Mouse (Mus musculus): ENCODE results near the gene Rnd2. TPM values are rescaled to one million over a fixed set of nuclear protein-coding genes. Genes with fewer than 3 reads are reported as not detected.

The Rnd2 gene
- polyA plus RNA-seq, 1 experiment from 2014 or later: 38.8 TPM

Small RNA genes within 50 kb of the gene (microRNA-seq; reads per million reads assigned to microRNA genes)
- not detected for gene Mir6929

Other genes with a start within 250 kb of the Rnd2 start
- gene Ezh1, start 238.5 kb upstream of the Rnd2 start, polyA plus RNA-seq (2016; fragmentation: Nextera tagmentation; extraction: Ambion mirVana): 11.1 and 11.2 TPM in 2 replicates
- gene Ramp2, start 219.0 kb upstream of the Rnd2 start, polyA plus RNA-seq (2016; fragmentation: Nextera tagmentation; extraction: Ambion mirVana): 64.7 and 71.5 TPM in 2 replicates
- 137 and 143 TPM in 2 replicates for gene Vps25, start 211.3 kb upstream of the Rnd2 start, polyA plus RNA-seq (2016; fragmentation: Nextera tagmentation; extraction: Ambion mirVana)
- gene Wnk4, start 204.4 kb upstream of the Rnd2 start, polyA plus RNA-seq (2016; fragmentation: Nextera tagmentation; extraction: Ambion mirVana): 5.4 and 8.0 TPM in 2 replicates
- gene Cntd1, start 186.0 kb upstream of the Rnd2 start, polyA plus RNA-seq (2016; fragmentation: Nextera tagmentation; extraction: Ambion mirVana): 1.6 and 1.8 TPM in 2 replicates
- 223 and 228 TPM in 2 replicates for gene Coa3, start 185.9 kb upstream of the Rnd2 start, polyA plus RNA-seq (2016; fragmentation: Nextera tagmentation; extraction: Ambion mirVana)
- 152 and 162 TPM in 2 replicates for gene Becn1, start 162.7 kb upstream of the Rnd2 start, polyA plus RNA-seq (2016; fragmentation: Nextera tagmentation; extraction: Ambion mirVana)
- gene Psme3, start 148.8 kb upstream of the Rnd2 start, polyA plus RNA-seq (2016; fragmentation: Nextera tagmentation; extraction: Ambion mirVana): 181 and 194 TPM in 2 replicates
- gene Aoc2, start 139.9 kb upstream of the Rnd2 start, polyA plus RNA-seq (2016; fragmentation: Nextera tagmentation; extraction: Ambion mirVana): 1.6 and 2.5 TPM in 2 replicates
- gene Aoc3, start 134.4 kb upstream of the Rnd2 start, polyA plus RNA-seq (2016; fragmentation: Nextera tagmentation; extraction: Ambion mirVana): 0.04 TPM in 1 of 2 replicates, not detected in the other
- not detected in 2 replicates for gene G6pc, start 97.4 kb upstream of the Rnd2 start, polyA plus RNA-seq (2016; fragmentation: Nextera tagmentation; extraction: Ambion mirVana)
- 105 TPM in 2 replicates for gene Aarsd1, start 47.4 kb upstream of the Rnd2 start, polyA plus RNA-seq (2016; fragmentation: Nextera tagmentation; extraction: Ambion mirVana)
- gene Gm27029, start 40.2 kb upstream of the Rnd2 start, polyA plus RNA-seq (2016; fragmentation: Nextera tagmentation; extraction: Ambion mirVana): 8.4 and 9.4 TPM in 2 replicates
- gene Rundc1, start 39.9 kb upstream of the Rnd2 start, polyA plus RNA-seq (2016; fragmentation: Nextera tagmentation; extraction: Ambion mirVana): 22.8 and 24.0 TPM in 2 replicates
- 2.4 and 3.7 TPM in 2 replicates for gene Ptges3l, start 39.7 kb upstream of the Rnd2 start, polyA plus RNA-seq (2016; fragmentation: Nextera tagmentation; extraction: Ambion mirVana)
- gene Rpl27, start 22.7 kb upstream of the Rnd2 start, polyA plus RNA-seq (2016; fragmentation: Nextera tagmentation; extraction: Ambion mirVana): 382 and 448 TPM in 2 replicates
- gene Ifi35, start 16.6 kb upstream of the Rnd2 start, polyA plus RNA-seq (2016; fragmentation: Nextera tagmentation; extraction: Ambion mirVana): 3.2 and 4.0 TPM in 2 replicates
- gene Vat1, start 1.2 kb downstream of the Rnd2 start, polyA plus RNA-seq (2016; fragmentation: Nextera tagmentation; extraction: Ambion mirVana): 36.1 and 47.7 TPM in 2 replicates
- 21.6 and 23.0 TPM in 2 replicates for gene Brca1, start 87.0 kb downstream of the Rnd2 start, polyA plus RNA-seq (2016; fragmentation: Nextera tagmentation; extraction: Ambion mirVana)
- gene Nbr1, start 87.2 kb downstream of the Rnd2 start, polyA plus RNA-seq (2016; fragmentation: Nextera tagmentation; extraction: Ambion mirVana): 69.9 and 83.7 TPM in 2 replicates
- 2.0 and 3.9 TPM in 2 replicates for gene Tmem106a, start 117.2 kb downstream of the Rnd2 start, polyA plus RNA-seq (2016; fragmentation: Nextera tagmentation; extraction: Ambion mirVana)
- 0.22 TPM in 1 of 2 replicates, not detected in the other for gene Gm11634, start 134.3 kb downstream of the Rnd2 start, polyA plus RNA-seq (2016; fragmentation: Nextera tagmentation; extraction: Ambion mirVana)
- 35.2 and 39.2 TPM in 2 replicates for gene Rdm1, start 162.2 kb downstream of the Rnd2 start, polyA plus RNA-seq (2016; fragmentation: Nextera tagmentation; extraction: Ambion mirVana)
- 4.3 and 4.4 TPM in 2 replicates for gene Arl4d, start 200.5 kb downstream of the Rnd2 start, polyA plus RNA-seq (2016; fragmentation: Nextera tagmentation; extraction: Ambion mirVana)